Mouse (Mus musculus) limb, embryonic 11.5 days (tissue): Measurements from ENCODE around the gene Trem2. TPM values are rescaled to one million over a fixed set of nuclear protein-coding genes. Genes with fewer than 3 reads are reported as not detected.

Source experiments
- ATAC-seq: fragments of 200-750 bp; cut with Nextera tagmentation; 2 replicates; pipeline ENCODE4 v1.8.0; 2017; ENCODE audit warnings: low read depth; ENCODE audit not compliant: insufficient number of reproducible peaks, low FRiP score, low TSS enrichment
- DNase-seq: peaks from one replicate; pipeline ENCODE4 v3.0.0-alpha.2; 2015; ENCODE audit warnings: low spot score
- H3K27ac ChIP-seq: fragments of 300-500 bp; sonication (generic); replicated peaks from 2 replicates; pipeline ENCODE4 v1.5.1; 2014; ENCODE audit warnings: low read depth, mild to moderate bottlenecking, low read length
- H3K27me3 ChIP-seq: fragments of 300-500 bp; sonication (generic); 2 replicates; pipeline ENCODE4 v1.6.1; 2014; ENCODE audit warnings: mild to moderate bottlenecking, low read length, mixed read lengths; ENCODE audit not compliant: control insufficient read depth, insufficient read depth
- H3K36me3 ChIP-seq: fragments of 300-500 bp; sonication (generic); 2 replicates; pipeline ENCODE4 v1.6.1; 2014; ENCODE audit warnings: mild to moderate bottlenecking, low read length, moderate library complexity, mixed read lengths; ENCODE audit not compliant: control insufficient read depth, insufficient read depth
- H3K4me1 ChIP-seq: fragments of 300-500 bp; sonication (generic); 2 replicates; pipeline ENCODE4 v1.6.1; 2014; ENCODE audit warnings: low read length, mixed read lengths; ENCODE audit not compliant: control insufficient read depth, insufficient read depth
- H3K4me2 ChIP-seq: fragments of 300-500 bp; sonication (generic); 2 replicates; pipeline ENCODE4 v1.6.1; 2014; ENCODE audit warnings: low read depth, mild to moderate bottlenecking, moderate library complexity; ENCODE audit not compliant: severe bottlenecking
- H3K4me3 ChIP-seq: fragments of 300-500 bp; sonication (generic); 2 replicates; pipeline ENCODE4 v1.5.1; 2014; ENCODE audit warnings: low read depth, low read length
- H3K9ac ChIP-seq: fragments of 300-500 bp; sonication (generic); 2 replicates; pipeline ENCODE4 v1.6.1; 2014; ENCODE audit warnings: mild to moderate bottlenecking, low read length
- H3K9me3 ChIP-seq: fragments of 300-500 bp; sonication (generic); 2 replicates; pipeline ENCODE4 v1.6.1; 2016; ENCODE audit warnings: low read length; ENCODE audit not compliant: control insufficient read depth
- WGBS: fragments of 180-500 bp; shearing (Covaris S2); extraction: QIAGEN DNeasy Blood & Tissue Kit; methylation state at CpG from one replicate; pipeline ENCODE4 v1.1.7; 2014; 5-methylcytosine and 5-hydroxymethylcytosine counted together
- polyA plus RNA-seq: library from polyadenylated mRNA; unstranded; fragments of >200 nt; fragmentation: Nextera tagmentation; extraction: Ambion mirVana; gene quantifications from 2 replicates; pipeline ENCODE4 v1.2.1, GENCODE M21; 2014

Trem2 gene
- polyA plus RNA-seq, 1 experiment from 2014 or later: 0.88 TPM

DNA sequence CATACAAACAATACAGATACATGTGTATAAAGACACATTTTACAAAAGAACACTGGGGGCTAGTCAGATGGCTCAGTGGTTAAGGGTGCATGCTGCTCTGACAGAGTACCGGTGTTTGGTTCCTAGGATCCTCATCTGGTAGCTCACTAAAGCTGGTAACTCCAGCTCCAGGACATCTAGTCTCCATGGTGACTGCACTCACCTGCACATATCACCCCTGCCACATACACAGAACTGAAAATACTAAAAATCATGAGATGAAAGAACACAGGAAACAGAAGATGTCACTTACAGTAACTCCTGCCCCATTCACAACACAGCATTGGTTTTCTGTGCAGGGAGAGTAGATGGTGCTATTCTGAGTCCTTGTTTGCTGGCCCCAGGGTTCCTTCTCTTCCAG, 27.5 kb upstream of the Trem2 start:
- Histone ChIP-seq H3K9ac (no peak overlapping the region), H3K4me3 (no peak overlapping the region), H3K4me2 (no peak overlapping the region), H3K27me3 (no peaks in the 10 kb centered on the region), H3K27ac (no peak overlapping the region), H3K9me3 (no peaks in the 10 kb centered on the region), H3K36me3 (no peaks in the 10 kb centered on the region), H3K4me1 (no peaks in the 10 kb centered on the region)
- DNase-seq (no peak), ATAC-seq (no peak)
- WGBS: 97% methylated on average over 1 of the region's 1 CpGs

DNA sequence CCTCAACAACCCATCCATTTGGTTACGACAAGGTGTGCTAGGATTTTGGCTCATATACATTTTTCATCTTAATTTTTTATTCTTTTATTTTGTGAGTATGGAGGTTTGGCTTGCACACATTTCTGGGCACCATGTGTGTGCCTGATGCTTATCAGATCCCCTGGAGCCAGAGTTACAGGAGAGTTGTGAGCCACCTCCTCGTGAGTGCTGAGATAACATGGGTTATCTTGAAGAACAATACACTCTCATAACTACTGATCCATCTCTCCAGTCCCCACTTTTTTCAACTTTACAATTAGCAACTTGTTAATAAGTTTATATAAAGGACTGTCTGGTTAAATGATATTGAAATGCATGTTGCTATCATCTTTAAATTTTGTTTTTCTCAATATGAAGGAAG, 24.9 kb upstream of the Trem2 start:
- no peak for ATAC-seq
- Histone ChIP-seq H3K36me3 (no peaks in the 10 kb centered on the region), H3K9me3 (no peaks in the 10 kb centered on the region), H3K27me3 (no peaks in the 10 kb centered on the region), H3K9ac (no peak overlapping the region), H3K4me1 (no peaks in the 10 kb centered on the region), H3K4me2 (no peak overlapping the region), H3K27ac (no peak overlapping the region), H3K4me3 (no peak overlapping the region)
- no peak for DNase-seq
- 80% methylated on average over 2 of the region's 2 CpGs for WGBS

DNA sequence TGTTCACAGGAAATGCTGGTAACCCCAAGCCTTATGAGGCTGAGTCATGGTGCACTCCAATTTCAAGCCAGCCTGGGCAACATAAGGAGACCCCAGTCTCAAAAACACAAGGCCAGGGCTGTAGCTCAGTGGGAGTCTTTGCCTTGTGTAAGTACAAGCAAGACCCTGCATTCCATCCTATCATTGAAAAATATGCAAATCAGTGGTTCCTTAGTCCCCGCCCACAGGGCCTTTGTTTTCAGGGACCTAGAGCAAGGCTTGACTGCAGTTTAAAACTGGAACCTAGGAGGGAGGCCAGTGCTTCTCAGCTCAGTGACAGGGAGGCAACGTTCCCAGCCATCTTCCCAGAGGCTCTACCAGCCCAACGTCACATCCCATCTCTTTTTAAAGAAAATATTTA, 23.0 kb upstream of the Trem2 start:
- no peaks in the 10 kb centered on the region for H3K27me3 ChIP-seq
- no peak overlapping the region for H3K9ac ChIP-seq
- H3K9me3 ChIP-seq: no peaks in the 10 kb centered on the region
- no peaks in the 10 kb centered on the region for H3K4me1 ChIP-seq
- WGBS: 70% methylated on average over 3 of the region's 3 CpGs
- no peak overlapping the region for H3K27ac ChIP-seq
- DNase-seq: no peak
- ATAC-seq: no peak
- no peak overlapping the region for H3K4me3 ChIP-seq
- H3K36me3 ChIP-seq: no peaks in the 10 kb centered on the region
- no peak overlapping the region for H3K4me2 ChIP-seq

DNA sequence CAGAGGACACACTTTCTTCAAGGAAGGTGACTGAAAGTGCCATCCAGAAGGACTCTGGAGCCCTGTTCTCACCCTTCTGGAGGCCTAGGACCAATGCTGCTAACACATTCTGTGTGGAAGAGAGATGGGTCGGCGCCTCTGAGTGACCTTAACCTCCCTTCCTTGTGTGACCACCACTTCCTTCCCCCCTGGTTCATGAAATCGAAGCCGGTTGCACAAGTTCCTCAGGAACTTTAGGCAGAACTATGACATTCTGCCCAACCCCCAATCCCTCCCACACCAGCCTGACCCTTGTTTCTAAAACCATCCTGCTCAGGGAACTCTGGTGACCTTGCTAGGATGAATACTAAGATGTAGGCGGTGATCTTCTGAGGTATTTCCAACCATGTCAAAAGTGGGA, 21.9 kb upstream of the Trem2 start:
- Histone ChIP-seq H3K4me1 (no peaks in the 10 kb centered on the region), H3K4me2 (no peak overlapping the region), H3K27me3 (no peaks in the 10 kb centered on the region), H3K9me3 (no peaks in the 10 kb centered on the region), H3K4me3 (no peak overlapping the region), H3K9ac (no peak overlapping the region), H3K27ac (no peak overlapping the region), H3K36me3 (no peaks in the 10 kb centered on the region)
- DNase-seq (no peak), ATAC-seq (no peak)
- WGBS: 89% methylated on average over 5 of the region's 5 CpGs

DNA sequence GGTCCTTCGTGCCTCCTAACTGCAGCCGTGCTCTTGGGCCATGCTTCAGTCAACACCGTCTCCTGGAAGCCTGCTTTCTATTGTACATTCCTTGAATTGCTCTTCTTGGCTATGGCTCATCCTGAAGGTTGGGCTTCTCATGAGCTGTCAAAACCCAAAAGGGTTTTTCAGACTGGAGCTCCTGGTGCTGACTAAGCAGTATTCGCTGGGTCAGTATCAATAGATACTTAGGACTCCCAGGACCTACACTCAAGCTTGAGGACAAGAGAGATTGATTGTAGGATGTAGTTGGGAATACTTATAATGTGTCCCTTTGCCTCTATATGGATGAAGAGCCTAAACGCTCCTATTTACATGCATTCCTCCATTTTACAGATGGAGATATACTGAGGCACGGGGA, 21.1 kb upstream of the Trem2 start:
- DNase-seq (no peak), ATAC-seq (no peak)
- Histone ChIP-seq H3K4me2 (no peak overlapping the region), H3K36me3 (no peaks in the 10 kb centered on the region), H3K4me1 (no peaks in the 10 kb centered on the region), H3K4me3 (no peak overlapping the region), H3K27me3 (no peaks in the 10 kb centered on the region), H3K27ac (no peak overlapping the region), H3K9ac (no peak overlapping the region), H3K9me3 (no peaks in the 10 kb centered on the region)
- 93% methylated on average over 6 of the region's 6 CpGs for WGBS

DNA sequence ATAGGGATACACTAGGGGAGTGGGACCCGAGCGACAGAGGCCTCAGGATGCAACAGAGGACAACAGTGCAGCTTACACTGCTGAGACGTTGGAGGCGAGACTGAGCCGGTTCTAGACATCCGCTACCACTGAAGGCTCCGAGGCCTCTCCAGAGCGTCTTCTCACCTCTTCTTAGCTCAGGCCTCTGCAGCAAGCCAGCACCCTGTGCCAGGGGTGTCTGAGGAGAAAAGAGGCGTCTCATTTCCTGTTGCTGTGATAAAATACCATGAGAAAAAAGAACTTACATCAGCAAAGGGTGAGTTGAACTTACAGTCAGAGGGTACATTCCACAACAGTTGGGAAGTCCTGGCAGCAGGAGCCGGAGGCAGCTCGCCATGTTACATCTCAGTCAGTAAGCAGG, 20.6 kb upstream of the Trem2 start:
- H3K4me1 ChIP-seq: no peaks in the 10 kb centered on the region
- no peaks in the 10 kb centered on the region for H3K9me3 ChIP-seq
- H3K27me3 ChIP-seq: no peaks in the 10 kb centered on the region
- DNase-seq (no peak), ATAC-seq (no peak)
- H3K4me3 ChIP-seq: no peak overlapping the region
- H3K36me3 ChIP-seq: no peaks in the 10 kb centered on the region
- no peak overlapping the region for H3K27ac ChIP-seq
- no peak overlapping the region for H3K9ac ChIP-seq
- WGBS: 89% methylated on average over 11 of the region's 11 CpGs
- H3K4me2 ChIP-seq: no peak overlapping the region

DNA sequence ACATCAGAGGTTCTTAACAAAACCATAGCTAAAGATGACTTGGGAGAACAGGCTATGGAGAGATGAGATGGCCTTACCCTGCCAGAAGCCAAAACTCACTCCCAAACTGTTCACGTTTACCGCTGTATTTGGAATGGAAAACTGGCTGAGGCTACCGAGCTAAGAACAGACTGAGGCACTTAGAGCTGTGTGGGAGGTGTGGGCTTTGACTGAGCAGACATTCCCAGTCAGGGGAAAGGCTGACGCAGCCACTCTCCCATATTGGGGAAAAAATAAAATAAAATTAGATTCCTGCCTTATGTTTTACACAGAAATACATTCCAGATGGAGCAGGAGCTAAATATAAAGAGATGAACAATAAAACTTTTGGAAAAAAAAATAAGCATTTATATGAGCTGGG, 19.5 kb upstream of the Trem2 start:
- ATAC-seq (no peak), DNase-seq (no peak)
- no peak overlapping the region for H3K27ac ChIP-seq
- H3K9me3 ChIP-seq: no peaks in the 10 kb centered on the region
- no peak overlapping the region for H3K4me3 ChIP-seq
- no peaks in the 10 kb centered on the region for H3K27me3 ChIP-seq
- H3K4me2 ChIP-seq: no peak overlapping the region
- H3K36me3 ChIP-seq: no peaks in the 10 kb centered on the region
- no peak overlapping the region for H3K9ac ChIP-seq
- no peaks in the 10 kb centered on the region for H3K4me1 ChIP-seq
- WGBS: 81% methylated on average over 4 of the region's 4 CpGs

DNA sequence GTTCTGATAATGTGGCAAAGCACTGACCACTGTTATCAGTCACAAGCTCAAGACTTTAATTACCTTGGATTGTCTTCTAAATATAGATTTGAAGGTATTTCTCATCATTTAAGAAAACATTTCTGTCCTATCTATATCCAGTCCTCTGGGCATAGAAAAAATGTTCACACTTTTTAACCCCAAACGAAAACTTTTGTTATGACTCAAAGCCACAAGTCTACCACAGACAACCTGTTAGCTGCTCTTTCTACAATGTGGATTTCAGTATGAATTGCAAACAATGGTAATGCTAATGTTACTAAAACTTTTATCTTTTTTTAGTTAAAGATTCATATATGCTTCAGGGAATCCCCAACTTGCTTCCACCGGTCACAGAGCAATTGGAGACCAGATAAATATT, 13.7 kb upstream of the Trem2 start:
- H3K9me3 ChIP-seq: no peaks in the 10 kb centered on the region
- WGBS: 95% methylated on average over 2 of the region's 2 CpGs
- no peak for DNase-seq
- H3K4me1 ChIP-seq: no peaks in the 10 kb centered on the region
- H3K9ac ChIP-seq: no peak overlapping the region
- no peak overlapping the region for H3K4me3 ChIP-seq
- no peak for ATAC-seq
- H3K4me2 ChIP-seq: no peak overlapping the region
- H3K27ac ChIP-seq: no peak overlapping the region
- no peaks in the 10 kb centered on the region for H3K27me3 ChIP-seq
- H3K36me3 ChIP-seq: no peaks in the 10 kb centered on the region

DNA sequence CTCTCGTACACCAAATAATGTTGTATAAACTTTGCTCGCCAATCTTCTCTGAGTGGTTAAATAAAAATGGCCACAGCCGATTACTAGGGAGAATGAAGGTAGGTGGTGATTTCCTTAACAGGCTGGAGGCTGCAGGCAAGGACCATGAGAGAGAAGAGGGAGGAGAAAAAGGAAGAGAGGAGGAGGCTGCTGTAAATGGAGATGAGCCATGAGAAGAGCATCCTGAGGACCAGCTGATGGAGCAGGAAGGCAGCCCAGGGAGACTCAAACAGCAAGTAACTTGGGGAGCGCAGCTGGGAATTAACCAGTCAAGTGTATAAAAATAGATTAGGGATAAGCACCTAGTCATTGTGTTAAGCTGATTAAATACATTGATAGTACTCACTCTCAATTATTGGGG, 12.0 kb upstream of the Trem2 start:
- no peak overlapping the region for H3K27ac ChIP-seq
- H3K36me3 ChIP-seq: no peaks in the 10 kb centered on the region
- H3K27me3 ChIP-seq: no peaks in the 10 kb centered on the region
- no peak overlapping the region for H3K4me2 ChIP-seq
- H3K4me3 ChIP-seq: no peak overlapping the region
- H3K4me1 ChIP-seq: no peaks in the 10 kb centered on the region
- DNase-seq: no peak
- H3K9me3 ChIP-seq: no peaks in the 10 kb centered on the region
- no peak for ATAC-seq
- no peak overlapping the region for H3K9ac ChIP-seq
- WGBS: 94% methylated on average over 4 of the region's 4 CpGs
